Mouse (Mus musculus) ovary, postnatal 14 days (tissue): ENCODE measurements around the gene Cfl1.
"Not testable (repeated sequence)": the region's sequence is repeated elsewhere in the genome, so short reads cannot be mapped to it uniquely, and the experiment has no call there.

Experiments used
- DNase-seq: peaks from one replicate; pipeline ENCODE4 v3.0.0; 2022; ENCODE audit warnings: low spot score

Gene Cfl1

DNA sequence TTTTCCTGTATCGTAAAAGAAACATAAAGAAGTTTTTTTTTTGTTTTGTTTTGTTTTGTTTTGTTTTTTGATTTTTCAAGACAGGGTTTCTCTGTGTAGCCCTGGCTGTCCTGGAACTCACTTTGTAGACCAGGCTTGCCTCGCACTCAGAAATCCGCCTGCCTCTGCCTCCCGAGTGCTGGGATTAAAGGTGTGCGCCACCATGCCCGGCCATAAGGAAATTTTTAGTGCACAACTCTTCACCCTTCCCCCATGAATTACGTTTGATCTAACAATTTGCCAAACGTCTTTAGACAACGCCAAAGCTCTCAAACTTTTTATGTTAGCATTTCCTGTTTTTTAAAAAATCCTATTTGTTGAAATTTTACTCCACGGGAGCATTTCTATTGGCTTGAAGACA lies 534 bp upstream of the Cfl1 start:
- DNase-seq: not testable (repeated sequence)

DNA sequence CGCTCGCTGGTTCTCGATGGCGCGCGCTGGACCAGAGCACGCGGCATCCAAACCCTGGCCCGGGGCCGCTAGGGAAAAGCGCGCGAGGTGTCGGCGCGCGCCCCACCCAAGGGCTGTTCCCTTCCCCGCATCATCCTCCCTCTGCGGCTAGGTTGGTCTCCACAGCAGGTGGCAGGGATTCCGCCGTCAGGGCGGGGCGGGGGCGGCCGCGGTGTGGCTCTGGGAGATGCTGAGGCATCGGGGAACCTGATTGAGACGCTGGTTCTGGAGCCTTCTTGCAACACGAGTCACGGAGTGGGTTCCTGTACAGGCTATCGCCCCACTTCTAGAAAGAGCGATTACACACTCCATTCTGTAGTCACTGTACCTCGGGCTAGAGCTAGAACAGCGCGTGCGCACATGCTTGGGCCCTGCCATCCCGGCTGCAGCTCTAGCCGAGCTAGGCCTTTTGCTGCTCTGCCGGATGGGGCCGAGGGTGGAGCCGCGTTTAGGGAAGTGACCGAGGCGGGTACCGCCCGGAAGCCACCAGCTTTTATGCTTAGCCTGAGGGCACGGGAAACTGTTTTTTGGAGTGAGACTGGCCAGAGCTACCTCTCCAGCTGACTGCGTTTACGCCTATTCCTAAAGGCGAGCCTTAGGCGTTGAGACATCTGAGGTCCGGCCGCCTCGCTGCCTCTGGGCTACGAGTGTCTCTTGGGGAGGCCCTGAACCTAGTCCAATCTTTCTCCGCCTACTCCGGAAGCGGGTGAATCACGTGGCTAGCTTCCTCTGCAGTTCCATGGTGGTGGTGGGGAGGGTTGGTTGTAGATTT lies 848 bp downstream of the Cfl1 start:
- peak; percentile 65 for DNase-seq

GRCm38 (mm10) chr19:5492641-5493040 lies 2.4 kb downstream of the Cfl1 start:
- no peak for DNase-seq

- DNase-seq: not testable (repeated sequence)
Observed at GRCm38 (mm10) chr19:5493301-5493721, 3.1 kb downstream of the Cfl1 start.

- DNase-seq: no peak
Observed at GRCm38 (mm10) chr19:5494314-5494713, 4.1 kb downstream of the Cfl1 start.

DNA sequence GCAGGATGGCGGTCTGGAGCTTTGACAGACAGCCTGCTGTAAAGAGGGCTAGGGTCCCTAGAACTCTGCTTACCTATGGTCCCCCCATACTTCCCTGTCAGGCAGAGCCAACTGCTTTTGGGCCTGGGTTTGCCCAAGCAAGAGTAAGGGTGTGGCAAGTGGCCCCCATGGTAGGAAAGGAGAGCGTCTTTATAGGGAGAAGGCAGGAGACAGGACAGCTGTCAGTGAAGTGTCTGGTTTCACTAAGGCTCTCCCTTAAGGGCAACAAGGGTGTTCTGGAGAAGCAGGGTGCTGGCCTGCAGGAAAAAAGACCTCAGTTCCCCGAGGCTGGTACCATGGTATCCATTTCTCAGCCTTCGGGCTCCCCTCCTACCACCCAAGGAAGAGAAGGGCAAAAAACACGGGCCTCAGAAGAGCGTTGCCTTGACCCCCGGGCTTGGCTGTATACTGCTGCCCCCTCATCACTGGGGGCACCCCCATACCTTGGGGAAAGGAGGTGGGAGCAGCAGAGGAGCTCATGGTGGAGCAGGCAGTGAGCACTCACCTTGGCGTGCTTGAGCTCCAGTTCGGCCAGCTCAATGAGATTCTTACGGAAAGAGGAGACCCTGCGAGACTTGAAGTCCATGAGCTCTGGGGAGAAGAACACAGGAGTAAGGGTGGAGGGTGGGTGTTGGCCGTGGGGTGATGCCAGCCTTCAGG lies 5.2 kb downstream of the Cfl1 start:
- DNase-seq: no peak

- no peak for DNase-seq
Observed at GRCm38 (mm10) chr19:5496052-5496370, 5.8 kb downstream of the Cfl1 start.

GRCm38 (mm10) chr19:5500330-5500875 lies 10.1 kb downstream of the Cfl1 start:
- no peak for DNase-seq

GRCm38 (mm10) chr19:5503687-5504086 lies 13.4 kb downstream of the Cfl1 start, which contains the start of gene 1700020D05Rik:
Gene 1700020D05Rik, minus strand, starts transcription at chr19:5503787.
- no peak for DNase-seq

- peak; percentile 87 for DNase-seq
Observed at GRCm38 (mm10) chr19:5510031-5511026, 20.1 kb downstream of the Cfl1 start, which contains the start of gene Snx32. Gene Snx32, minus strand, starts transcription at chr19:5510538.

- no peak for DNase-seq
Observed at GRCm38 (mm10) chr19:5511074-5511632, 20.9 kb downstream of the Cfl1 start.

GRCm38 (mm10) chr19:5512091-5513004 lies 22.1 kb downstream of the Cfl1 start:
- no peak for DNase-seq

DNA sequence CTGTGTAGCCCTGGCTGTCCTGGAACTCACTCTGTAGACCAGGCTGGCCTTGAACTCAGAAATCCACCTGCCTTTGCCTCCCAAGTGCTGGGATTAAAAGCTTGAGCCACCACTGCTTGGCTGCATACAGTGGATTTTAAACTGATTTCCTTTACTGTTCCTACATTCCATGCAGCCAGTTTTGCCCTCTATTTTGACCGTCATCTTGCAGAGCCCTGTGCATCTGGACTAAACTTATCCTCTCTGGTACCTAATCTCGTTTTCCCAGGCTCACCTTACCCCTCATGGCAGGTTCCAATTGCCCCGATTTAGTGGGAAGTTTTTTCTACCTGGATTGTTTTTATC lies 22.7 kb downstream of the Cfl1 start:
- no peak for DNase-seq

- DNase-seq: no peak
Observed at GRCm38 (mm10) chr19:5515840-5516777, 25.9 kb downstream of the Cfl1 start.

DNA sequence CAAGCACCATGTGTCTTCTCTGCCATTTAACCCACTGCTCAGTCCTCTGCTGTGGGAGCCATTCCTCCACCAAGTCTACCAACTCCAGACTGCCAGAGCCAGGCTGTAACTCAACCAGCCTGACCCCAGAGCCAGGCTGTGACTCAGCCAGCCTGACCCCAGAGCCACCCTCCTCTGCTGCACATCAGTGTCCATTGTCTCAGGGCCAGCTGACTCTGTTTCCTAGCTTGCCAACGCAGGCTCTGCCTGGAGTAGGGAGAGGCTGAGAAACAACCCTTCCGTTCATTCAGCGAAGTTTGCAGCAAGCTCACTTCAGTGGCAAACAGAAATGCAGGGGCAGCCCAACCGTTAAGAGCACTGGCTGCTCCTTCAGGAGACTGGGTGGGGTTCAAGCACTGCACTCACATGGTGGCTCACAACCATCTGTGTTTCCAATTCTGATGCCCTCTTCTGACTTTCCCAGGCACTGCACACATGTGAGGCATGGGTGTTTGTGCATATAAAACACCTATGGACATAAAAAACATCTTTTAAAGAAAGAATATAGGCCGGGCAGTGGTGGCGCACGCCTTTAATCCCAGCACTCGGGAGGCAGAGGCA lies 26.8 kb downstream of the Cfl1 start:
- DNase-seq: no peak

GRCm38 (mm10) chr19:5518721-5519120 lies 28.5 kb downstream of the Cfl1 start:
- no peak for DNase-seq

DNA sequence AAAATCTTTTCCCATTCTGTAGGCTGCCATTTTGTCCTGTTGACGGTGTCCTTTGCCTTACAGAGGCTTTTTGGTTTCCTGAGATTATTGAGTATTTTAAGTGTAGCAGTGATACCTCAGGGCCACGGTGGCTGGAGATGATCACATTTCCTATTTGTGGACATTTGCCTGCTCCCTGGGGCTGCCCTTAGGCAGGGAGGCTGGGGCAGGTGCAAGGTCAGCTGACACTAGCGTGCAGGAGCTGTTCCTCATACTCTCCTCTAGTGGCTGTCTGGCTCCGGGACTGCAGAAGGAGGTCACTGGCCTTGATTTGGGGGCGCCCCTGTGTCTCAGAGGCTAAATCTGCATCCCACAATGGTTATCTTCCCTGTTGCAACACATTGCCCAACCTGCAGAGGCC lies 34.9 kb downstream of the Cfl1 start:
- DNase-seq: no peak

GRCm38 (mm10) chr19:5529325-5530137 lies 39.3 kb downstream of the Cfl1 start:
- peak; percentile 98 for DNase-seq
